Mouse (Mus musculus) hindbrain, postnatal 0 days (tissue): ENCODE results near the gene Cryzl1. TPM values are rescaled to one million over a fixed set of nuclear protein-coding genes. Genes with fewer than 3 reads are reported as not detected.
A peak's percentile ranks its signal among the peaks of the same experiment; 100 is the strongest.

Experiments
- ATAC-seq: fragments of 200-750 bp; cut with Nextera tagmentation; 2 replicates; pipeline ENCODE4 v1.8.0; 2017; ENCODE audit warnings: mild to moderate bottlenecking, moderate TSS enrichment, moderate library complexity
- DNase-seq: peaks from one replicate; pipeline ENCODE4 v3.0.0-alpha.2; 2015; ENCODE audit warnings: low spot score
- H3K27ac ChIP-seq: fragments of 300-500 bp; sonication (generic); 2 replicates; pipeline ENCODE4 v1.5.1; 2014; ENCODE audit warnings: mild to moderate bottlenecking
- H3K27me3 ChIP-seq: fragments of 300-500 bp; sonication (generic); 2 replicates; pipeline ENCODE4 v1.6.1; 2014; ENCODE audit warnings: low read length, mixed read lengths; ENCODE audit not compliant: insufficient read depth
- H3K36me3 ChIP-seq: fragments of 300-500 bp; sonication (generic); 2 replicates; pipeline ENCODE4 v1.6.1; 2014; ENCODE audit warnings: low read length, mixed read lengths; ENCODE audit not compliant: insufficient read depth
- H3K4me1 ChIP-seq: fragments of 300-500 bp; sonication (generic); 2 replicates; pipeline ENCODE4 v1.6.1; 2014; ENCODE audit warnings: antibody characterized with exemption, low read length, mixed read lengths; ENCODE audit not compliant: insufficient read depth
- H3K4me2 ChIP-seq: fragments of 300-500 bp; sonication (generic); 2 replicates; pipeline ENCODE4 v1.6.1; 2014; ENCODE audit warnings: low read depth, mild to moderate bottlenecking, low read length, moderate library complexity, mixed read lengths
- H3K4me3 ChIP-seq: fragments of 300-500 bp; sonication (generic); 2 replicates; pipeline ENCODE4 v1.5.1; 2014; ENCODE audit warnings: low read length
- H3K9ac ChIP-seq: fragments of 300-500 bp; sonication (generic); replicated peaks from 2 replicates; pipeline ENCODE4 v1.6.1; 2014; ENCODE audit warnings: mild to moderate bottlenecking, low read length, moderate library complexity, mixed read lengths
- H3K9me3 ChIP-seq: fragments of 300-500 bp; sonication (generic); 2 replicates; pipeline ENCODE4 v1.6.1; 2016; ENCODE audit warnings: low read length, mixed read lengths
- CTCF ChIP-seq: IDR thresholded peaks from 2 replicates; pipeline ENCODE4 v1.5.1; 2016; ENCODE audit warnings: antibody characterized with exemption, control low read depth, low read depth
- WGBS: fragments of 180-500 bp; shearing (Covaris S2); extraction: QIAGEN DNeasy Blood & Tissue Kit; methylation state at CpG from one replicate; pipeline ENCODE4 v1.1.7; 2014; 5-methylcytosine and 5-hydroxymethylcytosine counted together
- polyA plus RNA-seq: library from polyadenylated mRNA; unstranded; fragments of >200 nt; fragmentation: Nextera tagmentation; extraction: Ambion mirVana; gene quantifications from 2 replicates; pipeline ENCODE4 v1.2.1, GENCODE M21; 2015
- total RNA-seq: library from RNA; depleted of rRNA; stranded (reverse); fragments of >200 nt; gene quantifications from 2 replicates; pipeline ENCODE4 v1.2.3, GENCODE M21; 2014; rRNA removed

The Cryzl1 gene
- total RNA-seq (28.4 and 67.3 TPM in 2 replicates), polyA plus RNA-seq (88.0 and 101 TPM in 2 replicates)

- Histone ChIP-seq H3K4me2 (peak within 1 kb of the TSS; percentile 72), H3K27me3 (no peaks in the 10 kb centered on the region), H3K9me3 (no peaks in the 10 kb centered on the region), H3K36me3 (no peaks in the 10 kb centered on the region), H3K4me1 (peaks cover 3% of the 10 kb centered on the region; the same call in 1 of the 2 replicates), H3K27ac (peak within 1 kb of the TSS; percentile 96), H3K9ac (peak within 1 kb of the TSS; percentile 83), H3K4me3 (peak within 1 kb of the TSS; percentile 71)
- DNase-seq = peak; percentile 99
- no peak for TF ChIP-seq CTCF
- WGBS = under 1% methylated on average over 46 of the region's 46 CpGs
- peak; percentile 94 for ATAC-seq
Observed at GRCm38 (mm10) chr16:91728123-91729065, at the start of gene Cryzl1. Cryzl1 (minus strand) TSS chr16:91728975.

- Histone ChIP-seq H3K9me3 (no peaks in the 10 kb centered on the region), H3K27me3 (no peaks in the 10 kb centered on the region), H3K4me3 (no peak overlapping the region), H3K4me1 (peaks cover 12% of the 10 kb centered on the region), H3K36me3 (no peaks in the 10 kb centered on the region), H3K27ac (no peak overlapping the region), H3K4me2 (no peak overlapping the region), H3K9ac (no peak overlapping the region)
- 54% methylated on average over 7 of the region's 7 CpGs for WGBS
- TF ChIP-seq CTCF = no peak
- ATAC-seq (no peak), DNase-seq (no peak)
Observed at GRCm38 (mm10) chr16:91772586-91772985, 43.8 kb upstream of the Cryzl1 start.

- Histone ChIP-seq H3K4me2 (no peak overlapping the region), H3K27me3 (no peaks in the 10 kb centered on the region), H3K9ac (no peak overlapping the region), H3K36me3 (no peaks in the 10 kb centered on the region), H3K9me3 (no peaks in the 10 kb centered on the region), H3K27ac (peak overlapping the region; percentile 70), H3K4me3 (no peak overlapping the region), H3K4me1 (peaks cover 18% of the 10 kb centered on the region)
- TF ChIP-seq CTCF = no peak
- no peak for ATAC-seq
- DNase-seq = no peak
- 47% methylated on average over 6 of the region's 6 CpGs for WGBS
Observed at GRCm38 (mm10) chr16:91771334-91771733, 42.6 kb upstream of the Cryzl1 start.

- DNase-seq (peak; percentile 39), ATAC-seq (peak; percentile 74)
- no peak overlapping the region for H3K9ac ChIP-seq
- TF ChIP-seq CTCF = no peak
- H3K27ac ChIP-seq = peak overlapping the region; percentile 70
- 15% methylated on average over 5 of the region's 5 CpGs for WGBS
- no peaks in the 10 kb centered on the region for H3K9me3 ChIP-seq
- H3K36me3 ChIP-seq = no peaks in the 10 kb centered on the region
- H3K4me1 ChIP-seq = peaks cover 18% of the 10 kb centered on the region
- H3K27me3 ChIP-seq = no peaks in the 10 kb centered on the region
- no peak overlapping the region for H3K4me3 ChIP-seq
- 0 out of 2 replicates have a peak overlapping the region, but pooled peaks have one; percentile 13 for H3K4me2 ChIP-seq
Observed at GRCm38 (mm10) chr16:91770662-91771061, 41.9 kb upstream of the Cryzl1 start.

- H3K27ac ChIP-seq = peak overlapping the region; percentile 70; the same call in 1 of the 2 replicates
- H3K9me3 ChIP-seq = no peaks in the 10 kb centered on the region
- H3K27me3 ChIP-seq = no peaks in the 10 kb centered on the region
- 35% methylated on average over 5 of the region's 5 CpGs for WGBS
- peaks cover 18% of the 10 kb centered on the region for H3K4me1 ChIP-seq
- H3K36me3 ChIP-seq = no peaks in the 10 kb centered on the region
- no peak for TF ChIP-seq CTCF
- H3K9ac ChIP-seq = no peak overlapping the region
- DNase-seq = no peak
- no peak overlapping the region for H3K4me3 ChIP-seq
- no peak overlapping the region for H3K4me2 ChIP-seq
- no peak for ATAC-seq
Observed at GRCm38 (mm10) chr16:91769911-91770310, 41.1 kb upstream of the Cryzl1 start.

- H3K9me3 ChIP-seq = no peaks in the 10 kb centered on the region
- H3K4me2 ChIP-seq = no peak overlapping the region
- H3K4me3 ChIP-seq = no peak overlapping the region
- 81% methylated on average over 6 of the region's 6 CpGs for whole genome bisulfite sequencing
- H3K27me3 ChIP-seq = no peaks in the 10 kb centered on the region
- no peak overlapping the region for H3K9ac ChIP-seq
- H3K27ac ChIP-seq = no peak overlapping the region
- DNase-seq (no peak), ATAC-seq (no peak)
- peaks cover 24% of the 10 kb centered on the region for H3K4me1 ChIP-seq
- no peak for TF ChIP-seq CTCF
- no peaks in the 10 kb centered on the region for H3K36me3 ChIP-seq
Observed at GRCm38 (mm10) chr16:91768586-91768985, 39.8 kb upstream of the Cryzl1 start.
